Mouse (Mus musculus) hindbrain, embryonic 10.5 days (tissue): Measurements from ENCODE around the gene Cfap44. TPM values are rescaled to one million over a fixed set of nuclear protein-coding genes. Genes with fewer than 3 reads are reported as not detected.

ENCODE experiments used
- DNase-seq: peaks from one replicate; pipeline ENCODE4 v3.0.0-alpha.2; 2017; ENCODE audit warnings: low spot score
- H3K27ac ChIP-seq: fragments of 300-500 bp; sonication (generic); 2 replicates; pipeline ENCODE4 v1.5.1; 2016; ENCODE audit warnings: mild to moderate bottlenecking, moderate library complexity
- H3K27me3 ChIP-seq: fragments of 300-500 bp; sonication (generic); 2 replicates; pipeline ENCODE4 v1.6.1; 2016; ENCODE audit warnings: mild to moderate bottlenecking; ENCODE audit not compliant: poor library complexity, insufficient read depth, severe bottlenecking
- H3K36me3 ChIP-seq: fragments of 300-500 bp; sonication (generic); 2 replicates; pipeline ENCODE4 v1.6.1; 2016; ENCODE audit warnings: mild to moderate bottlenecking, moderate library complexity
- H3K4me1 ChIP-seq: fragments of 300-500 bp; sonication (generic); replicated peaks from 2 replicates; pipeline ENCODE4 v1.6.1; 2016; ENCODE audit warnings: mild to moderate bottlenecking
- H3K4me3 ChIP-seq: fragments of 300-500 bp; sonication (generic); 2 replicates; pipeline ENCODE4 v1.5.1; 2016; ENCODE audit warnings: mild to moderate bottlenecking, moderate library complexity
- H3K9me3 ChIP-seq: fragments of 300-500 bp; sonication (generic); 2 replicates; pipeline ENCODE4 v1.6.1; 2016; ENCODE audit warnings: mild to moderate bottlenecking, moderate library complexity
- WGBS: fragments of 180-500 bp; shearing (Covaris S2); methylation state at CpG from one replicate; pipeline ENCODE4 v1.1.7; 2016; 5-methylcytosine and 5-hydroxymethylcytosine counted together
- polyA plus RNA-seq: library from polyadenylated mRNA; unstranded; fragments of >200 nt; fragmentation: Nextera tagmentation; extraction: Ambion mirVana; gene quantifications from 2 replicates; pipeline ENCODE4 v1.2.1, GENCODE M21; 2016

The Cfap44 gene
- polyA plus RNA-seq, 1 experiment from 2014 or later, result 4.4 TPM

- Histone ChIP-seq H3K4me1 (peaks cover 9% of the 10 kb centered on the region; the same call in 1 of the 2 replicates), H3K36me3 (peaks cover 95% of the 10 kb centered on the region), H3K27me3 (no peaks in the 10 kb centered on the region), H3K27ac (0 out of 2 replicates have a peak overlapping the region, but pooled peaks have one; percentile 29), H3K4me3 (no peak overlapping the region), H3K9me3 (no peaks in the 10 kb centered on the region)
- WGBS, result 79% methylated on average over 13 of the region's 13 CpGs
- DNase-seq, result no peak
Observed at GRCm38 (mm10) chr16:44487194-44487593, 92.6 kb downstream of the Cfap44 start.

GRCm38 (mm10) chr16:44491051-44491450, 96.5 kb downstream of the Cfap44 start:
- H3K36me3 ChIP-seq, result peaks cover 100% of the 10 kb centered on the region
- no peak overlapping the region for H3K27ac ChIP-seq
- no peak overlapping the region for H3K4me3 ChIP-seq
- no peaks in the 10 kb centered on the region for H3K27me3 ChIP-seq
- no peaks in the 10 kb centered on the region for H3K9me3 ChIP-seq
- no peak for DNase-seq
- peaks cover 41% of the 10 kb centered on the region for H3K4me1 ChIP-seq
- WGBS, result 89% methylated on average over 9 of the region's 9 CpGs

GRCm38 (mm10) chr16:44492151-44492550, 97.6 kb downstream of the Cfap44 start:
- DNase-seq, result no peak
- H3K27ac ChIP-seq, result no peak overlapping the region
- H3K4me3 ChIP-seq, result no peak overlapping the region
- H3K4me1 ChIP-seq, result peaks cover 37% of the 10 kb centered on the region
- 91% methylated on average over 6 of the region's 6 CpGs for WGBS
- H3K9me3 ChIP-seq, result no peaks in the 10 kb centered on the region
- peaks cover 100% of the 10 kb centered on the region for H3K36me3 ChIP-seq
- H3K27me3 ChIP-seq, result no peaks in the 10 kb centered on the region

- Histone ChIP-seq H3K4me1 (peaks cover 33% of the 10 kb centered on the region), H3K4me3 (no peak overlapping the region), H3K27me3 (no peaks in the 10 kb centered on the region), H3K27ac (0 out of 2 replicates have a peak overlapping the region, but pooled peaks have one; percentile 41), H3K9me3 (no peaks in the 10 kb centered on the region), H3K36me3 (peaks cover 100% of the 10 kb centered on the region)
- WGBS, result 87% methylated on average over 9 of the region's 9 CpGs
- no peak for DNase-seq
Observed at GRCm38 (mm10) chr16:44492706-44493105, 98.1 kb downstream of the Cfap44 start.

DNA sequence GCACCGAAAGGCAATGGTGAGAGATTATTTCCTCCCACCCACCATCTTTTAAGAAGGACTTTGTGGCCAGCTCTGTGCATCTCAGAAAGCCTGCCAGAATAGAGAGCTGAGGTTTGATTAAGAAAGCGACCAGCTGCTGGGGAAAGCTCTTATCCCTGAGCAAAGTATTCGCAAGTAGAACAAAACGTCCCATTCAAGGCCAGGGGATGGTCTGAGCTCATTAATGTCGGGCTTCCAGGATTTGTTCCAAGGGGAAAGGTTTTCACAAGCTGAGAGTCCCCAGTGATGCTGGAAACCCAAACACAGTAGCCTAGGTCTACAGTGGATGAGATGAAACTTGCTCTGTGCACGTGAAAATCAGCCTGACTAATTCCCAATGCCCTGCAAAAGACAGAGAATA, 99.3 kb downstream of the Cfap44 start:
- 62% methylated on average over 6 of the region's 6 CpGs for WGBS
- Histone ChIP-seq H3K27ac (no peak overlapping the region), H3K36me3 (peaks cover 100% of the 10 kb centered on the region), H3K4me1 (peaks cover 33% of the 10 kb centered on the region), H3K9me3 (0 out of 2 replicates have a peak, but pooled peaks cover 4% of the 10 kb centered on the region), H3K27me3 (no peaks in the 10 kb centered on the region), H3K4me3 (no peak overlapping the region)
- no peak for DNase-seq

DNA sequence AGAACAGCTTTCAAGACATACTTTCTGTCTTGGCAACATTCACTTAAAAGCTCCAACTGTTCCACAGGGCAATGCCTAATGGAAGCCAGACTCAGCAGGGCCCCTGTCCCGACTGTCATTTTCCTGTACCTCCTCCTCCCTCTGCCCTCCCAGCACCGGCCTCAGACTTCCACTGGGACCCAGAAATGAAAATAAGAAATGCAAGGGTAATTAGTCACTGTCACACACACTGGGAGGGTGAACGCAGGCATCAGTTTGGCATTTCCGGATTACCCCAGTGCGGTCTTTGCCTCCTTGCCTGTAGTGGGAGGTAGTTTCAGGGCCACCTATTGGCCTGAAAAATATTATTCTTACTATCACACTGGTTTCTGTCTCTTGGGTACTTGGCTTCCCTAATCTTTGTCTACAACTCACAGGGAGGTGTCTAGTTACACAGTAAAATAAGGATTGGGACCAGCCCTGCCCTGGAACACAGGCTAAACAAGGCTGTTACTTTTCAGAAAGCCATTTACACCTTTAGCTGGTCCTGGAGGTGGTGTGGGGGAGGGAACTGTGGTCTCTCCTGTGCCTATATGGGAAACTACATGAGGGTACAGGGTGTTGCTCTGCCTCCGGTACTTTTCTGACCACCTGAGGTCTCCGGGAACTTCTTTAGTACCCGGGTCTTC, 100.0 kb downstream of the Cfap44 start:
- H3K36me3 ChIP-seq, result peaks cover 100% of the 10 kb centered on the region
- H3K27ac ChIP-seq, result peak overlapping the region; percentile 56; the same call in 1 of the 2 replicates

DNA sequence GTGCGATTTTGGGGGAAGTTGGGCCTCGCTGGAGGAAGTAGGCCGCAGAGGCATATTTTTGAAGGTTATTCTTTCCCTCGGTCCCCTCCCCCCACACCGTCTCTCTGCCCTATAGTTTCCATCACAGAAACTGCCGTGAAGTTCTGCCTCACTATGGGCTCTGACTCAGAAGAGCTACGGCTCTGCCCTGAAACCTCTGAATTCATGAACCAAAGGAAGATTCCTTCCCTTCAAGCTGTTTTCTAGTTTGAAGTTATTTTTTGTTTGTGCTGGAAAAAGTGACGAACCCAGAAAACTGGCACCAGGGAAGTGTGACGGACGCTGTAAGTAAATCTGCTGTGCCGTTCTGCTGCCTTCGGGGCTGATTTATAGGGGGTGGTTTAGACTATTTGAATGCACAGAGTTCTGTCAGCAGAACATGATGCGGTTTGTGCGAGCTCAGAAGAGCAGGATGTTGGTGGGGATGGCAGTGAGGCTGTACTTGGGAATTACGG, 102.4 kb downstream of the Cfap44 start:
- 0 out of 2 replicates have a peak, but pooled peaks cover 8% of the 10 kb centered on the region for H3K9me3 ChIP-seq
- H3K4me1 ChIP-seq, result peaks cover 33% of the 10 kb centered on the region
- no peak for DNase-seq
- peaks cover 100% of the 10 kb centered on the region for H3K36me3 ChIP-seq
- no peak overlapping the region for H3K4me3 ChIP-seq
- H3K27ac ChIP-seq, result no peak overlapping the region
- WGBS, result 90% methylated on average over 15 of the region's 15 CpGs
- no peaks in the 10 kb centered on the region for H3K27me3 ChIP-seq

More for the DNA sequence above, 100.0 kb downstream of the Cfap44 start:
- peak; percentile 52 for DNase-seq
- Histone ChIP-seq H3K27me3 (no peaks in the 10 kb centered on the region), H3K4me1 (peaks cover 33% of the 10 kb centered on the region), H3K4me3 (no peak overlapping the region), H3K9me3 (0 out of 2 replicates have a peak, but pooled peaks cover 8% of the 10 kb centered on the region)
- 55% methylated on average over 8 of the region's 8 CpGs for WGBS

GRCm38 (mm10) chr16:44498447-44498846, 103.9 kb downstream of the Cfap44 start:
- no peak overlapping the region for H3K4me3 ChIP-seq
- DNase-seq, result no peak
- peaks cover 100% of the 10 kb centered on the region for H3K36me3 ChIP-seq
- no peak overlapping the region for H3K27ac ChIP-seq
- H3K9me3 ChIP-seq, result 0 out of 2 replicates have a peak, but pooled peaks cover 8% of the 10 kb centered on the region
- no peaks in the 10 kb centered on the region for H3K27me3 ChIP-seq
- WGBS, result 89% methylated on average over 3 of the region's 3 CpGs
- H3K4me1 ChIP-seq, result peaks cover 29% of the 10 kb centered on the region

DNA sequence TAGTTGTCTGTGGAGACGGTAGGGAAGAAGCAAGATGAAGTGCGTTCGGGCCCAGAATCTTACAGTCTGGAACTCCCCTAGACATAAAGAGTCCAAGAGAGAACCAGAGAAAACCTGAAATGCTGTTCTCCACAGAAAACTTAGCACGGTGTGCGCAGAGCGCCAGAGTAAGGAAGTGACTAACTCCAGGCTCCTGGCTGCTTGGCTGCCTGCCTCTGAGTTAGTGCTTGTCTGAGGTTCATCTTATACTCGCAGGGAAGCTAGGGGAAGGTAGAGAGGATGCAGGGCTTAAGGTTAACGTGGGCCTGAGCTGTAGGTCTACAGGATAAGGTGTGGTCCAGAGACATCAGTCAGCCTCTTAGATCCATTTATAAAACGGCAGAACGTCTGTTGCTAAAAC, 107.2 kb downstream of the Cfap44 start:
- DNase-seq, result no peak
- Histone ChIP-seq H3K4me3 (no peak overlapping the region), H3K27me3 (no peaks in the 10 kb centered on the region), H3K27ac (no peak overlapping the region), H3K9me3 (peaks cover 13% of the 10 kb centered on the region; the same call in 1 of the 2 replicates), H3K4me1 (peaks cover 5% of the 10 kb centered on the region; the same call in 1 of the 2 replicates), H3K36me3 (peaks cover 100% of the 10 kb centered on the region)
- 94% methylated on average over 10 of the region's 10 CpGs for WGBS

DNA sequence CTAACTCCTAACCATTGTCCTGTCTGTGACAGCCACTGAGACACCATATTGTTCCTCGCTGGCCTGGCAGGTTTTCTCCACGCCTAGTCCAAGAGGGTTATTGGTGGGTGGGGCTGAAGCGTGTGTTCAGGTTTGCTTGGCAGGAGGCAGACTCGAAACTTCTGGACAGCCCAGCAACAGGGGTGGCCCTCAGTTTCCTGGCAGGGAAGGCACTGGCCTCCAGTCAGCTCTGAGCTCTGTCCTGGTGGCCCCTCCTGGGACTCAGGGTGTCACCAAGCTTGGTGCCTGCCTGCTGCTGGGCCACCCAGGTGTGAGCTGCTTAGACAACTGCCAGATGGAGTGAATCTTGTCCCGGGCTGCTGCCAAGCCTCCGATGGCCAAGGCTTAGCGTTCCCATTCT, 107.7 kb downstream of the Cfap44 start:
- DNase-seq, result no peak
- Histone ChIP-seq H3K36me3 (peaks cover 100% of the 10 kb centered on the region), H3K4me3 (no peak overlapping the region), H3K4me1 (peaks cover 11% of the 10 kb centered on the region), H3K9me3 (peaks cover 13% of the 10 kb centered on the region; the same call in 1 of the 2 replicates), H3K27me3 (no peaks in the 10 kb centered on the region), H3K27ac (no peak overlapping the region)
- 87% methylated on average over 7 of the region's 7 CpGs for WGBS

- DNase-seq, result no peak
- Histone ChIP-seq H3K9me3 (peaks cover 13% of the 10 kb centered on the region; the same call in 1 of the 2 replicates), H3K27ac (0 out of 2 replicates have a peak overlapping the region, but pooled peaks have one; percentile 29), H3K27me3 (no peaks in the 10 kb centered on the region), H3K4me3 (no peak overlapping the region), H3K36me3 (peaks cover 100% of the 10 kb centered on the region), H3K4me1 (peaks cover 18% of the 10 kb centered on the region)
- 80% methylated on average over 8 of the region's 8 CpGs for WGBS
Observed at GRCm38 (mm10) chr16:44502895-44503575, 108.4 kb downstream of the Cfap44 start.

GRCm38 (mm10) chr16:44505243-44505642, 110.6 kb downstream of the Cfap44 start:
- Histone ChIP-seq H3K27ac (no peak overlapping the region), H3K4me3 (no peak overlapping the region), H3K4me1 (peaks cover 22% of the 10 kb centered on the region), H3K36me3 (peaks cover 100% of the 10 kb centered on the region), H3K27me3 (no peaks in the 10 kb centered on the region), H3K9me3 (peaks cover 5% of the 10 kb centered on the region; the same call in 1 of the 2 replicates)
- 85% methylated on average over 1 of the region's 1 CpGs for WGBS
- DNase-seq, result no peak
